Mouse (Mus musculus): ENCODE measurements around the gene Cenpq. TPM values are rescaled to one million over a fixed set of nuclear protein-coding genes. Genes with fewer than 3 reads are reported as not detected.

Gene Cenpq
- total RNA-seq, 2 experiments from 2014 or later: 4.3 to 4.7 TPM

Other genes starting within 250 kb of the Cenpq start
- not detected for gene Esp1, start 207.9 kb downstream of the Cenpq start, total RNA-seq (2021)
- gene Crisp2, start 128.0 kb downstream of the Cenpq start, total RNA-seq (2021): not detected
- not detected for gene Rhag, start 123.9 kb downstream of the Cenpq start, total RNA-seq (2021)
- under 1 TPM in 1 of 2 experiments, not detected in 1; 0.28 TPM for gene 9130008F23Rik, start 54.5 kb downstream of the Cenpq start, total RNA-seq (2021)
- gene Glyatl3, start 20.7 kb downstream of the Cenpq start, total RNA-seq (2021): not detected
- 10 to 100 TPM; 39.9 to 46.2 TPM for gene Mut, start 362 bp downstream of the Cenpq start, total RNA-seq (2021)

All from layer of hippocampus, postnatal 14 days (tissue).